Mouse (Mus musculus): ENCODE data around the gene Cand2.

Gene Cand2

DNA sequence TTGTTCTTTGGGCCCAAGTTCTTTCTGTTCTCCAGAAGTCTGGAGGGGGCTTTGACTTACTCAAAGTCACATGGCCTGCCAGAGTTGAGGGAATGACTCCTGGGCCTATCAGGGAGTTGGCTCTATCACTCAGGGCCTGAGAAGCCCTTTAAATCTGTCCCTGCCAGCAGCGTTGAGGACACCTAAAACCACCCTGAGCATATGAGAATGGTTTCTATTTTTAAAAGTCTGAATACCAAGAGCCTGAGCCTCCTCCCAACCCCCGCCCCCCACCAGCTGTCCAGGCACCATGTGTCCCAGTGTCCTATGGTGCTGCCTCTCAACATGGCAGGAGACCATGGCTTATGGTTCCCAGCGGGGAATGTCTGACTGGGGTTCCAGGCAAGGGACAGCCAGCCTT is 1.5 kb downstream of the Cand2 start:
- DNase-seq: no peak

DNA sequence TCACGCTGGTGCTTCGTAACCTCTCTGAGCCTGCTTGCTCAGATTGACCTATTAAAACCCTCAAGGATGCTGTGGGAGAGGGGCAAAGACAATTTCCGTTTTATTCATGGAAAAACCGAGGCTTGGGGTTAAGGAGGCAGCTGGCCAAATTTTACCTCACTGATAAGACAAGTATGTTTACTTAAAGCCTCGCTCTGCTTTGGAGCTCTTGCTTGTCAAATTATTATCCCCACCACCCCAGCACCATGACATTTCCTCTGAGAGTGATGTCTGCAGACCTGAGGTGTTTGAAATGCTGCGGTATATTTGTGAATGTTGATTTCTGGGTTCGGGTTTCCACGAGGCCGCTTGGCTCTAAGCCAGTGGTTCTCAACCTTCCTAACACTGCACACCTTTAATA is 2.0 kb downstream of the Cand2 start:
- DNase-seq: no peak

DNA sequence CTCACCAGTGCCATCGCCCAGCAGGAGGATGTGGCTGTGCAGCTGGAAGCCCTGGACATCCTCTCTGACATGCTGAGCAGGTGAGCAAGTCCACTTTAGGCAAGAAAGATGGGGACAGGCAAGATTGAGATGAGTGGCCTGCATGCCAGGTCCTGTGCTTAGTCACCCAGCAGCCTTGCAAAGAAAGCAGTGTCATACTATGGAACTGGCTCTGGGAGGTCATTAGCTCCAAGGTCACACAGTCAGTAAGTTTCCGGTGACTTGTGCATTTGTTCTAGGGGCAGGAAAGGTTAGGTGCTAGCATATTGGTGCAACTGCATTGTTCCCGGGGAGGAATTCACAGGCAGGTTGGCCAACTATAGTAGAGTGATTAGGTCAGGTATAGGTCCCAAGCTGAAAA is 8.4 kb downstream of the Cand2 start:
- DNase-seq: no peak

DNA sequence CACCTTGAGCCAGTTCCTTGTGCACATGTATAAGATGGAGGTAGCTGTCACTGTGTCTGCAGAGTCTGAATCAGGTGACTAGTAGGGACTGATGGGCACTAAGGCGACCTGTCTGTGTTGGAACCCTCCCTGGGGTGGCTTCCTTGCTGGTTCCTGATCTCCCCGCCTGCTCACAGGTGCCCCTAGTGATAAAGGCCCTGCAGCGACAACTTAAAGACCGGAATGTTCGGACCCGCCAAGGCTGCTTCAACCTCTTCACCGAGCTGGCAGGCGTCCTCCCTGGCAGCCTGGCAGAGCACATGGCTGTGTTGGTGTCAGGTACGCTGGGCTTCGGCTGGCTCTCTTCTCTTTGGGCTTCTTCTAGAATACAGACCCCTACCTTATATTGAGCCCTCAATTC is 16.7 kb downstream of the Cand2 start:
- DNase-seq: no peak

- DNase-seq: peak; percentile 63 to 84
These were observed 17.7 kb downstream of the Cand2 start for GRCm38 (mm10) chr6:115791842-115792686.

DNA sequence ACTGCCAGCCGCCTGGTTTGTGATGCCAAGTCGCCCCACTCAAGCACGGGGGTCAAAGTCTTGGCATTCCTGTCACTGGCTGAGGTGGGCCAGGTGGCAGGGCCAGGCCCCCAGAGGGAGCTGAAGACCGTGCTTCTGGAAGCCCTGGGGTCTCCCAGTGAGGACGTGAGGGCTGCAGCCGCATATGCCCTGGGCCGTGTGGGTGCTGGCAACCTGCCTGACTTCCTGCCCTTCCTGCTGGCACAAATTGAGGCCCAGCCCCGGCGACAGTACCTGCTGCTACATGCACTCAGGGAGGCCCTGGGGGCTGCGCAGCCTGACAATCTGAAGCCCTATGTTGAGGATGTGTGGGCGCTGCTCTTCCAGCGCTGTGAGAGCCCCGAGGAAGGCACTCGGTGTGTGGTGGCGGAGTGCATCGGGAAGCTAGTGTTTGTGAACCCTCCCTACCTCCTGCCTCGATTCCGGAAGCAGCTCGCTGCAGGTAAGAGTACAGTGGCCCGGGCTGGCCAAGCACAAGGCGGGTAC is 18.4 kb downstream of the Cand2 start:
- DNase-seq: peak; percentile 66 to 72

DNA sequence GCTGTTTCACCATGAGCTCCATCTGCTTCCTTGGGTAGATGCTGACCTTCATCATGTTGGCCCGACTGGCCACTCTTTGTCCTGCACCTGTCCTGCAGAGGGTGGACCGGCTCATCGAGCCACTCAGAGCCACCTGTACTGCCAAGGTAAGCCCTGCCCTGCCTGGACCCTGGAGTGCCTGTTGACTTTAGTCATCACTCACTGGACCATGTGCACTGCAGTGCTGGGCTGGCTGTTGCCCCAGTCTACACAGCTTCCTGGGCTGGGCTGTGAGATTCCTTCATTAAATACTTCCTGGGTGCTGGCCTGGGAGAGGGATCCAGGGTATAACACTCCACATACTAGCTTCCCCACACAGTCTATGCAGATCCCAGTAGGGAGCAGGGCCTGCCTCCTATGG is 27.5 kb downstream of the Cand2 start:
- no peak for DNase-seq

DNA sequence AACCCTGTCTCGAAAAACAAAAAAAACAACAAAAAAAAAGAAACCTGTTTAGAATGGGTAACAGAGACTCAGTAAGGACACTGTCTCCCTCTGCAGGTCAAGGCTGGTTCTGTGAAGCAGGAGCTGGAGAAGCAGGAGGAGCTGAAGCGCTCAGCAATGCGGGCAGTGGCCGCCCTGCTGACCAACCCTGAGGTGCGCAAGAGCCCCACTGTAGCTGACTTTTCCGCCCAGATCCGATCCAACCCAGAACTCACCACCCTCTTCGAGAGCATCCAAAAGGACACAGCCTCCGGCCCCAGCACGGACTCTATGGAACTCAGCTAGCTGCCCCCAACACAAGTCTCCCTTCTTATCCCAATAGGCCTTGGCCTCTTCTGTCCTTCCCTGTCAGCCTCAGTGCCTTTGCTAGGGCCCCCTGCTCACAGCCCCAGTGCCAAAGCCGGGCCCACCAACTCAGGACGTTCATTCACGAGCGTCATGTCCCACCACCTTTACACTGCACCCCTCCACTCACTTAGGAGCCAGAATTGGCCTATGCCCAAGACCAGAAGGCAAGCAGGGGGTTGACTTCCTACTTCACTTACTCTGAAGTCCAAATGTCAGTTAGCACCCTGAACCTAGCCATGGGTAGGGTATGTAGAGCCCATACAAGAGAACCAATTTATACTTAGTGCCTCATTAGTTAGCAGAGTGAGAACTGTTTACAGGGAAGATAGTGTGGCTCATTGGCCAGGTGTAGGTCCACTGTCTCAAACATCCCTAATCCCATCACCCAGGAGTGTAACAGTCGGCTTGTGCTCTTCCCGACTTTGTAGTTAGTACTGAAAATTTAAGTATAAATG is 29.4 kb downstream of the Cand2 start:
- DNase-seq: peak; percentile 90 to 91

DNA sequence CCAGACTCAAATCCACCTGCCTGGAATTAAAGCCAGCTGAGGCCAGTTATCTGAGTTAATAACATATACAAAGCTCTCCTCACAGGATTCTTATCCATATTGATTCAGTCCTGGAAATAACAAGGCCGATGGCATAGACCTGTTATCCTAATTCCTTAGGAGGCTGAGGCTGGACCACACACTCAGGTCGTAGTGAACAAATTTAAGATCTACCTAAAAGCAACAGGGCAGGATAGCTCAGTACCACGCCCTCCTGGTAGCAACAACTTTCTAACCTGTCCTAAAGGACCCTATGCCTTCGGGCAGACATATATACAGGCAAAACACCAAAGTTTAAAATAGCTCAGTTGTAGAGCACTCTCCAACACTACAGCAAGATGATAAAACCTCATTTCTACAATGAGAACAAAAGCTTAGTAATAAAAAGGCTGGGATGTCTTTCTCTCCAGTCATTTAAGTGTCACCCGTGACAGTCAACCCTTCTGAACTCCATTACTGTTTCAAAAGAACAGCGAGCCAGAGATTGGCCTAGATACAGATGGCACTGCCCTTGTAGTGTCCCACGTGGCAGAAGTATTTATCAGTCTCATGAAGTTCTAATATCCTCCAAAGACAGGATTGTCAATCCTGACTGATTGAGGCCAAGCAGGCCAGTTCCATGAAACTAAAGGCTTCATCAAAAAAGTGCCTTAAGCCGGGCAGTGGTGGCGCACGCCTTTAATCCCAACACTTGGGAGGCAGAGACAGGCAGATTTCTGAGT is 30.3 kb downstream of the Cand2 start:
- no peak for DNase-seq

DNA sequence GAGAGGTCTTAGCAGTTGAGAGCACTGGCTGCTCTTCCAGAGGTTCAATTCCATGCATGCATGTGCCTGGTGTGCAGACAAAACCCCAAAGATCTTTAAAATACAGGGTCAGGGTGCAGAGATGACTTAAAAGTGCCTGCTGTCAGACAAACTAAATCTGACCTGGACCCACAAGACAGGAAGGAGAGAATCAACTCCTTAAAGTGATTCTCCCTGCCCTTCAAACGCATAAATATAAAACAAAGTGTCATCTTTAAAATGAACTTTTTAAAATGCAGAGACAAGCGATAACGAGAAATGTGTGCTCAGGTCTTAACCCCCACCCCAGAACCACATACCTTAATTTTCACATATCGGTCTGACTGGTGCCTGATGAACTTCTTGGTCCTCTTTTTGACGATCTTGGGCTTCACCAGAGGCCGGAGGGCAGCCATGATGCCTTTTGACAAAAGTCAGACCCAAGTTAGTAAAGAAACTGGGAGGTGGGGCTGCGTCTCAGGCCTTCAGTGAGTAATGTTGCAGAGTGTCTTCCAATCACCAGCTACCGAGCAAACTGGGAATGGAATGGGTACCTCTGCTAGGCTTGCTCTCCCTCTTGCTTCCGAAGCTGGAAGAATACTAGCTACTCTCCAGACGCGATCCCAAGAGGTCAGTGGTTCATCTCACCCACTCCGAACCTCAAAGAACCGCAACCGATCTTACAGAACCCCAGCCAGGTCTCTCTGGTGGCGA is 33.3 kb downstream of the Cand2 start:
- DNase-seq: no peak

- peak; percentile 17 to 53 for DNase-seq
These were observed 33.8 kb downstream of the Cand2 start for GRCm38 (mm10) chr6:115808196-115808487.

- DNase-seq: peak; percentile 90 to 93
These were observed 34.3 kb downstream of the Cand2 start, which contains the start of gene Rpl32 for GRCm38 (mm10) chr6:115808488-115809231. Rpl32 (minus strand) TSS chr6:115808747.

- DNase-seq: no peak
These were observed 37.3 kb downstream of the Cand2 start for GRCm38 (mm10) chr6:115811606-115812005.

- peak; percentile 72 to 78 for DNase-seq
These were observed 39.8 kb downstream of the Cand2 start for GRCm38 (mm10) chr6:115814104-115814503.

DNA sequence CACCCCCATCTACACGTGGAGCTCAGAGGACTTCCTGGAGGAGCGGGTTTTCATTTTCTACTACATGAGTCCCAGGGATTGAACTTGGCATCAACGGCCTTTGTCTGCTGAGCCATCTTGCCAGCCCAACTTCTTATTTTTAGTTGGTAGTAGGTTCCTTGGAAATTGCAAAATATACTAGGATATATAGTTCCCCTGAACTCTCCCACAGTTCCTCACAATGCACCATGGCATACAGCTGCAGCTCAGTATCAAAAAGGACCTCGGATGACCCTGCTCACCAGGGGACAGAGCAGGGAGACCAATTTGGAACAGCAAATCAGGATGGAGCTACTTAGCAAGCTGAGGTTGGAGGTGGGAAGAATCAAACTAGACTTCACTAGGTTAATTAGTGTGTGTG is 40.7 kb downstream of the Cand2 start:
- DNase-seq: no peak

GRCm38 (mm10) chr6:115818129-115818528 is 43.8 kb downstream of the Cand2 start:
- no peak for DNase-seq

GRCm38 (mm10) chr6:115821216-115821993 is 47.1 kb downstream of the Cand2 start:
- no peak for DNase-seq

DNA sequence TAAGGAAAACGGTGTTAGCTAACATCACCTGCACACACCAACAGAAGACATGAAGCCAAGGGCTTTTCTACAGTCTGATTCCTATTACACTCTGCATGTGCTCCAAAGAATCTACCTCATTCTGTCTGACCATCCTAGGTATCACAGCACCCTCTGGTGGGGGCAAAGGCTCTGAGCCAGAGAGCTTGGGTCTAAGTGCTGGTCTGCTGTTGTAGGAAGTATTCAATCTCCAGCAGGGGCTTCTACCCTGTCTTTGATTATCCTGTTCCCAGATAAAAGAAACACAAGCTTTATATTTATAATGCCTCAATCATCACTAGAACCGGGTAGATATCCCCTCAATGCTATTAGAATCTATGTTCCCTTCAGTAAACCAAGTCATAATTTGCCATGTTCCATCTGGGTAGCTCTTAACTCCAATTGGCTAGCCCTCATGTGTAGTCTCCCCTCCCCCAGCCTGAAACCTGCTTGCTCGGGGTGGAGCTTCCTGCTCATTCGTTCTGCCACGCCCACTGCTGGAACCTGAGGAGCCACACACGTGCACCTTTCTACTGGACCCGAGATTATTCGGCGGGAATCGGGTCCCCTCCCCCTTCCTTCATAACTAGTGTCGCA is 49.6 kb downstream of the Cand2 start:
- DNase-seq: peak; percentile 66 to 74

- no peak for DNase-seq
These were observed 56.7 kb downstream of the Cand2 start for GRCm38 (mm10) chr6:115830779-115831601.
